In the genomic region with DNA sequence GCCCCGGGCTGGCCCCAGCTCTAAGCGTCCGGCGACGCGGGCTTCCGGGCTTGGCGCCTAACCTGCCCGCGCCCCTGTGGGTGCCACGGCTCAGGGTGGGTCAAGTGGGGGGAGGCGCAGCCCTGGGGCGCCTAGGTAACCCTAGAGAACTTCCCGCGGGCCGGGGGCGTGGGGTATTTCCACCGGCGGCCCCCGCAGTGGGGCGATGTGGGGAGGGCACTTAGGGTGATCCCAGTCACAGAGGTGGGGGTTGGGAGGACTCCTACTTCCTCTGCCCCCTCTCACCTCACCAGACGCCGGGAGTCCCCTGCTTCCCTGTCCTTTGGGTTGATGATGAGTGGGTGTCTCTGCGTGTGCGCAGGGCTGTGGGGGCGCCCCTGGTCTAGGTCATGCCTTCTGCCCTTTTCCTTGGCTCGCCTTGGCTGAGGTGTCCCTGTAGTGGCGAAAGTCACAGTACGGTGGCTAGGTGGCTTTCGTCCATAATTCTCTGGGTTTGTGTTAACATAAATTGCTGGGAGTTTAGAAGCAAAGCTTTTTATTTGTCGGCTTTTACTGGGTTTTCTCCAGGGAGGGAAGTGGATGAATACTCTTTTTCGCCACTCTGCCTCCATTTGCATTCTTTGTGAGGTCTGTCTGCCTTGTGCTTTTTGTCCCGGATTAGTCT, we compare ENCODE assay signal across 8 mouse cellular contexts. TPM values are rescaled to one million over a fixed set of nuclear protein-coding genes. Genes with fewer than 3 reads are reported as not detected.
A peak's percentile ranks its signal among the peaks of the same experiment; 100 is the strongest.
DNase-seq lines count a peak whose midpoint lies in the region; ATAC-seq and TF ChIP-seq lines count a peak whose summit lies in the region.

No protein-coding gene starts in this region.

- peak overlapping the region; percentile 93 for H3K9ac ChIP-seq in ES-E14 (ENCODE audit: insufficient read depth, low read depth, low read length, poor library complexity, severe bottlenecking)
- H3K9ac ChIP-seq in hindbrain, embryonic 13.5 days = peak overlapping the region; percentile 95

- peaks cover 5% of the 10 kb centered on the region; the same call in 1 of the 2 replicates for H3K36me3 ChIP-seq in ES-E14 (ENCODE audit: control insufficient read depth, insufficient read depth, low read length, poor library complexity, severe bottlenecking)
- 0 out of 2 replicates have a peak, but pooled peaks cover 4% of the 10 kb centered on the region for H3K36me3 ChIP-seq in hindbrain, embryonic 13.5 days

- WGBS in hindbrain, embryonic 13.5 days = under 1% methylated on average over 23 of the region's 33 CpGs

- H3K4me3 ChIP-seq in ES-E14 (ENCODE audit: insufficient read depth in 1 of 2, low read depth in 1 of 2, low read length in 2 of 2, poor library complexity in 1 of 2, severe bottlenecking in 1 of 2) = peak overlapping the region; percentile 85 to 99
- peak overlapping the region; percentile 71 for H3K4me3 ChIP-seq in brown adipose tissue, adult 24 weeks (ENCODE audit: insufficient read depth, low read depth, low read length)
- peak overlapping the region; percentile 82 for H3K4me3 ChIP-seq in hindbrain, embryonic 13.5 days

- peak; percentile 15 for DNase-seq in ES-E14 (ENCODE audit: low read depth, low spot score)
- DNase-seq in frontal cortex, postnatal 10 days (ENCODE audit: low spot score in 2 of 2) = peak; percentile 59 to 63
- peak; percentile 18 to 39 for DNase-seq in left cerebral cortex, adult 18-20 months (ENCODE audit: low spot score in 2 of 2)
- peak; percentile 66 for DNase-seq in lung, postnatal 36 days
- DNase-seq in right cerebral cortex, adult 18-20 months = peak; percentile 50
- peak; percentile 31 for DNase-seq in urinary bladder, postnatal 14 days (ENCODE audit: low spot score)

- H3K27ac ChIP-seq in ES-E14 (ENCODE audit: insufficient read depth, low read depth, low read length, poor library complexity, severe bottlenecking) = peak overlapping the region; percentile 100
- H3K27ac ChIP-seq in brown adipose tissue, adult 24 weeks (replicated peaks; ENCODE audit: low read depth, low read length) = peak overlapping the region; percentile 90
- peak overlapping the region; percentile 100 for H3K27ac ChIP-seq in hindbrain, embryonic 13.5 days

- peaks cover 19% of the 10 kb centered on the region in 2 experiments for H3K4me1 ChIP-seq in ES-E14 (ENCODE audit: control insufficient read depth in 2 of 2, insufficient read depth in 2 of 2, low read length in 2 of 2, poor library complexity in 1 of 2)
- peaks cover 16% of the 10 kb centered on the region for H3K4me1 ChIP-seq in brown adipose tissue, adult 24 weeks (ENCODE audit: control insufficient read depth, insufficient read depth, insufficient read length, low read length)
- peaks cover 39% of the 10 kb centered on the region for H3K4me1 ChIP-seq in hindbrain, embryonic 13.5 days (replicated peaks)

- in situ Hi-C loops in ES-E14 (cut with MboI; ENCODE audit: low sequenced_read_pairs in 2 of 2, unreplicated experiment in 2 of 2) = no loop called here

- no peaks in the 10 kb centered on the region for H3K9me3 ChIP-seq in ES-E14 (ENCODE audit: control insufficient read depth, insufficient read depth, low read depth, low read length)
- H3K9me3 ChIP-seq in hindbrain, embryonic 13.5 days = no peaks in the 10 kb centered on the region

- peak; percentile 4; the same call in 1 of the 2 replicates for ATAC-seq in hindbrain, embryonic 13.5 days (ENCODE audit: low FRiP score)

- H3K4me2 ChIP-seq in hindbrain, embryonic 13.5 days = peak overlapping the region; percentile 72

- H3K27me3 ChIP-seq in hindbrain, embryonic 13.5 days = no peaks in the 10 kb centered on the region

TF ChIP-seq in ES-E14, 5 proteins besides CTCF, POLR2A, EP300 and RAD21:
- TF ChIP-seq HCFC1 (IDR thresholded peaks at IDR 0.05; ENCODE audit: borderline replicate concordance, insufficient read depth, low read length) (no peak), ZC3H11A (IDR thresholded peaks at IDR 0.05; ENCODE audit: borderline replicate concordance, low read depth, low read length) (no peak), CHD2 (IDR thresholded peaks at IDR 0.05; ENCODE audit: low read depth, low read length) (no peak), MAFK (IDR thresholded peaks at IDR 0.05; ENCODE audit: insufficient read depth, low read depth, low read length) (no peak), ZNF384 (IDR thresholded peaks at IDR 0.05; ENCODE audit: low read depth, low read length) (no peak)

RNA-seq across cellular contexts. Expression of gene Skil, which starts 0.8 kb away (rescaled TPM):
- total RNA-seq in ES-E14 (2012; rRNA removed) = 68.9 and 92.2 TPM in 2 replicates
- 18.4 and 21.4 TPM in 2 replicates for polyA plus RNA-seq in brown adipose tissue, adult 24 weeks (2012; ENCODE audit: insufficient read depth, insufficient read length, missing spikeins)
- 33.5 and 34.4 TPM in 2 replicates for polyA plus RNA-seq in hindbrain, embryonic 13.5 days (2015; fragmentation: Nextera tagmentation; extraction: Ambion mirVana)
- total RNA-seq in left cerebral cortex, adult 18-20 months (2021) = 10 to 100 TPM; 61.8 to 64.3 TPM

RNA-seq across cellular contexts. Expression of gene Cldn11, which starts 54.1 kb away (rescaled TPM):
- 0.13 and 0.21 TPM in 2 replicates for total RNA-seq in ES-E14 (2012; rRNA removed)
- polyA plus RNA-seq in brown adipose tissue, adult 24 weeks (2012; ENCODE audit: insufficient read depth, insufficient read length, missing spikeins) = not detected in 2 replicates
- 52.1 and 53.9 TPM in 2 replicates for polyA plus RNA-seq in hindbrain, embryonic 13.5 days (2015; fragmentation: Nextera tagmentation; extraction: Ambion mirVana)
- 10 to 100 TPM; 49.0 to 68.5 TPM for total RNA-seq in left cerebral cortex, adult 18-20 months (2021)

Comparison
In these comparisons a context has a peak if more than half of its experiments do, and no peak if none do; other contexts are left out.
1. Peak in every context shown above with its lines: DNase-seq, ATAC-seq, H3K4me3 ChIP-seq and H3K27ac ChIP-seq.
2. DNase-seq: peak in every context shown above with its lines; median percentile 66 in lung, postnatal 36 days; 61 in frontal cortex, postnatal 10 days; 50 in right cerebral cortex, adult 18-20 months; 31 in urinary bladder, postnatal 14 days; 28 in left cerebral cortex, adult 18-20 months; 15 in ES-E14.
3. RNA of gene Cldn11, which starts 54.1 kb away (total RNA-seq): 49.0 to 68.5 TPM in left cerebral cortex, adult 18-20 months; 0.13 to 0.21 TPM in ES-E14; every median in the first group is over 10 times any median in the second.